Mouse (Mus musculus): ENCODE data around the gene Ubap2l. TPM values are rescaled to one million over a fixed set of nuclear protein-coding genes. Genes with fewer than 3 reads are reported as not detected.

Gene Ubap2l
- 214 and 227 TPM in 2 replicates for polyA plus RNA-seq (2014; fragmentation: Nextera tagmentation; extraction: Ambion mirVana)

GRCm38 (mm10) chr3:90052351-90053241 lies at the start of gene Ubap2l:
Ubap2l (minus strand) TSS chr3:90052628.
- H3K9me3 ChIP-seq (ENCODE audit: control insufficient read depth, low read length), result no peaks in the 10 kb centered on the region
- H3K4me1 ChIP-seq (replicated peaks; ENCODE audit: control insufficient read depth, insufficient read depth, low read length), result peaks cover 18% of the 10 kb centered on the region
- H3K36me3 ChIP-seq (ENCODE audit: control insufficient read depth, insufficient read depth, low read length), result peaks cover 30% of the 10 kb centered on the region
- H3K27me3 ChIP-seq (replicated peaks; ENCODE audit: control insufficient read depth, insufficient read depth, low read length), result no peaks in the 10 kb centered on the region
- peak within 1 kb of the TSS; percentile 95 for H3K27ac ChIP-seq (ENCODE audit: low read depth)
- under 1% methylated on average over 81 of the region's 81 CpGs for WGBS
- ATAC-seq (replicated peaks; ENCODE audit: low FRiP score, low TSS enrichment, low read depth) (peak; percentile 94), DNase-seq (ENCODE audit: low spot score) (peak; percentile 97)
- peak within 1 kb of the TSS; percentile 93 for H3K4me3 ChIP-seq (ENCODE audit: low read depth, low read length)
- H3K4me2 ChIP-seq (ENCODE audit: low read length), result peak within 1 kb of the TSS; percentile 72
- peak within 1 kb of the TSS; percentile 97 for H3K9ac ChIP-seq (ENCODE audit: low read length)

- H3K36me3 ChIP-seq (ENCODE audit: control insufficient read depth, insufficient read depth, low read length), result peaks cover 30% of the 10 kb centered on the region
- H3K4me1 ChIP-seq (replicated peaks; ENCODE audit: control insufficient read depth, insufficient read depth, low read length), result no peaks in the 10 kb centered on the region
- H3K27me3 ChIP-seq (replicated peaks; ENCODE audit: control insufficient read depth, insufficient read depth, low read length), result no peaks in the 10 kb centered on the region
- WGBS, result 94% methylated on average over 2 of the region's 2 CpGs
- no peak overlapping the region for H3K9ac ChIP-seq (ENCODE audit: low read length)
- H3K4me2 ChIP-seq (ENCODE audit: low read length), result no peak overlapping the region
- H3K4me3 ChIP-seq (ENCODE audit: low read depth, low read length), result no peak overlapping the region
- ATAC-seq (replicated peaks; ENCODE audit: low FRiP score, low TSS enrichment, low read depth) (no peak), DNase-seq (ENCODE audit: low spot score) (no peak)
- H3K27ac ChIP-seq (ENCODE audit: low read depth), result no peak overlapping the region
- H3K9me3 ChIP-seq (ENCODE audit: control insufficient read depth, low read length), result no peaks in the 10 kb centered on the region
Measured at GRCm38 (mm10) chr3:90101673-90102072, 49.2 kb upstream of the Ubap2l start.

- Histone ChIP-seq H3K4me1 (replicated peaks; ENCODE audit: control insufficient read depth, insufficient read depth, low read length) (no peaks in the 10 kb centered on the region), H3K27ac (ENCODE audit: low read depth) (no peak overlapping the region), H3K36me3 (ENCODE audit: control insufficient read depth, insufficient read depth, low read length) (peaks cover 36% of the 10 kb centered on the region), H3K9ac (ENCODE audit: low read length) (no peak overlapping the region), H3K4me3 (ENCODE audit: low read depth, low read length) (no peak overlapping the region), H3K27me3 (replicated peaks; ENCODE audit: control insufficient read depth, insufficient read depth, low read length) (no peaks in the 10 kb centered on the region), H3K9me3 (ENCODE audit: control insufficient read depth, low read length) (no peaks in the 10 kb centered on the region), H3K4me2 (ENCODE audit: low read length) (no peak overlapping the region)
- WGBS, result 91% methylated on average over 3 of the region's 3 CpGs
- ATAC-seq (replicated peaks; ENCODE audit: low FRiP score, low TSS enrichment, low read depth), result no peak
- DNase-seq (ENCODE audit: low spot score), result no peak
Measured at GRCm38 (mm10) chr3:90101010-90101409, 48.6 kb upstream of the Ubap2l start.

- Histone ChIP-seq H3K27me3 (replicated peaks; ENCODE audit: control insufficient read depth, insufficient read depth, low read length) (no peaks in the 10 kb centered on the region), H3K4me2 (ENCODE audit: low read length) (no peak overlapping the region), H3K4me1 (replicated peaks; ENCODE audit: control insufficient read depth, insufficient read depth, low read length) (no peaks in the 10 kb centered on the region), H3K36me3 (ENCODE audit: control insufficient read depth, insufficient read depth, low read length) (peaks cover 66% of the 10 kb centered on the region), H3K9ac (ENCODE audit: low read length) (no peak overlapping the region), H3K27ac (ENCODE audit: low read depth) (no peak overlapping the region), H3K4me3 (ENCODE audit: low read depth, low read length) (no peak overlapping the region), H3K9me3 (ENCODE audit: control insufficient read depth, low read length) (no peaks in the 10 kb centered on the region)
- no peak for ATAC-seq (replicated peaks; ENCODE audit: low FRiP score, low TSS enrichment, low read depth)
- DNase-seq (ENCODE audit: low spot score), result no peak
- WGBS, result 85% methylated on average over 5 of the region's 5 CpGs
Measured at GRCm38 (mm10) chr3:90097928-90098327, 45.5 kb upstream of the Ubap2l start.

- Histone ChIP-seq H3K9ac (ENCODE audit: low read length) (no peak overlapping the region), H3K36me3 (ENCODE audit: control insufficient read depth, insufficient read depth, low read length) (peaks cover 91% of the 10 kb centered on the region), H3K4me1 (replicated peaks; ENCODE audit: control insufficient read depth, insufficient read depth, low read length) (no peaks in the 10 kb centered on the region), H3K9me3 (ENCODE audit: control insufficient read depth, low read length) (no peaks in the 10 kb centered on the region), H3K4me3 (ENCODE audit: low read depth, low read length) (no peak overlapping the region), H3K27me3 (replicated peaks; ENCODE audit: control insufficient read depth, insufficient read depth, low read length) (no peaks in the 10 kb centered on the region), H3K27ac (ENCODE audit: low read depth) (no peak overlapping the region), H3K4me2 (ENCODE audit: low read length) (no peak overlapping the region)
- DNase-seq (ENCODE audit: low spot score), result no peak
- ATAC-seq (replicated peaks; ENCODE audit: low FRiP score, low TSS enrichment, low read depth), result no peak
- WGBS, result 89% methylated on average over 3 of the region's 3 CpGs
Measured at GRCm38 (mm10) chr3:90094453-90094852, 42.0 kb upstream of the Ubap2l start.

- DNase-seq (ENCODE audit: low spot score) (no peak), ATAC-seq (replicated peaks; ENCODE audit: low FRiP score, low TSS enrichment, low read depth) (no peak)
- no peak overlapping the region for H3K9ac ChIP-seq (ENCODE audit: low read length)
- no peak overlapping the region for H3K4me3 ChIP-seq (ENCODE audit: low read depth, low read length)
- H3K27ac ChIP-seq (ENCODE audit: low read depth), result no peak overlapping the region
- H3K4me1 ChIP-seq (replicated peaks; ENCODE audit: control insufficient read depth, insufficient read depth, low read length), result no peaks in the 10 kb centered on the region
- H3K27me3 ChIP-seq (replicated peaks; ENCODE audit: control insufficient read depth, insufficient read depth, low read length), result no peaks in the 10 kb centered on the region
- no peak overlapping the region for H3K4me2 ChIP-seq (ENCODE audit: low read length)
- H3K36me3 ChIP-seq (ENCODE audit: control insufficient read depth, insufficient read depth, low read length), result peaks cover 100% of the 10 kb centered on the region
- 66% methylated on average over 6 of the region's 6 CpGs for WGBS
- H3K9me3 ChIP-seq (ENCODE audit: control insufficient read depth, low read length), result no peaks in the 10 kb centered on the region
Measured at GRCm38 (mm10) chr3:90090892-90091291, 38.5 kb upstream of the Ubap2l start.

- H3K9me3 ChIP-seq (ENCODE audit: control insufficient read depth, low read length), result no peaks in the 10 kb centered on the region
- H3K27ac ChIP-seq (ENCODE audit: low read depth), result no peak overlapping the region
- DNase-seq (ENCODE audit: low spot score) (no peak), ATAC-seq (replicated peaks; ENCODE audit: low FRiP score, low TSS enrichment, low read depth) (no peak)
- 92% methylated on average over 2 of the region's 2 CpGs for WGBS
- no peaks in the 10 kb centered on the region for H3K27me3 ChIP-seq (replicated peaks; ENCODE audit: control insufficient read depth, insufficient read depth, low read length)
- no peak overlapping the region for H3K4me3 ChIP-seq (ENCODE audit: low read depth, low read length)
- H3K4me1 ChIP-seq (replicated peaks; ENCODE audit: control insufficient read depth, insufficient read depth, low read length), result peaks cover 16% of the 10 kb centered on the region
- peaks cover 78% of the 10 kb centered on the region for H3K36me3 ChIP-seq (ENCODE audit: control insufficient read depth, insufficient read depth, low read length)
- no peak overlapping the region for H3K4me2 ChIP-seq (ENCODE audit: low read length)
- H3K9ac ChIP-seq (ENCODE audit: low read length), result no peak overlapping the region
Measured at GRCm38 (mm10) chr3:90088617-90089016, 36.2 kb upstream of the Ubap2l start.

- peaks cover 38% of the 10 kb centered on the region for H3K4me1 ChIP-seq (replicated peaks; ENCODE audit: control insufficient read depth, insufficient read depth, low read length)
- 90% methylated on average over 5 of the region's 5 CpGs for WGBS
- ATAC-seq (replicated peaks; ENCODE audit: low FRiP score, low TSS enrichment, low read depth) (no peak), DNase-seq (ENCODE audit: low spot score) (no peak)
- H3K27ac ChIP-seq (ENCODE audit: low read depth), result no peak overlapping the region
- no peak overlapping the region for H3K4me3 ChIP-seq (ENCODE audit: low read depth, low read length)
- no peaks in the 10 kb centered on the region for H3K27me3 ChIP-seq (replicated peaks; ENCODE audit: control insufficient read depth, insufficient read depth, low read length)
- no peak overlapping the region for H3K4me2 ChIP-seq (ENCODE audit: low read length)
- H3K9me3 ChIP-seq (ENCODE audit: control insufficient read depth, low read length), result no peaks in the 10 kb centered on the region
- peaks cover 56% of the 10 kb centered on the region for H3K36me3 ChIP-seq (ENCODE audit: control insufficient read depth, insufficient read depth, low read length)
- no peak overlapping the region for H3K9ac ChIP-seq (ENCODE audit: low read length)
Measured at GRCm38 (mm10) chr3:90086068-90086467, 33.6 kb upstream of the Ubap2l start.

GRCm38 (mm10) chr3:90085281-90085680 lies 32.9 kb upstream of the Ubap2l start:
- H3K4me2 ChIP-seq (ENCODE audit: low read length), result no peak overlapping the region
- ATAC-seq (replicated peaks; ENCODE audit: low FRiP score, low TSS enrichment, low read depth) (no peak), DNase-seq (ENCODE audit: low spot score) (no peak)
- no peaks in the 10 kb centered on the region for H3K27me3 ChIP-seq (replicated peaks; ENCODE audit: control insufficient read depth, insufficient read depth, low read length)
- WGBS, result 81% methylated on average over 6 of the region's 6 CpGs
- peaks cover 39% of the 10 kb centered on the region for H3K4me1 ChIP-seq (replicated peaks; ENCODE audit: control insufficient read depth, insufficient read depth, low read length)
- H3K9ac ChIP-seq (ENCODE audit: low read length), result no peak overlapping the region
- no peak overlapping the region for H3K4me3 ChIP-seq (ENCODE audit: low read depth, low read length)
- H3K36me3 ChIP-seq (ENCODE audit: control insufficient read depth, insufficient read depth, low read length), result peaks cover 48% of the 10 kb centered on the region
- H3K27ac ChIP-seq (ENCODE audit: low read depth), result no peak overlapping the region
- no peaks in the 10 kb centered on the region for H3K9me3 ChIP-seq (ENCODE audit: control insufficient read depth, low read length)
